ENCODE assay signal across 8 mouse cellular contexts in genomic region chr17:53659738-53660137, GRCm38 (mm10). TPM values are rescaled to one million over a fixed set of nuclear protein-coding genes. Genes with fewer than 3 reads are reported as not detected.
DNase-seq lines count a peak whose midpoint lies in the region; ATAC-seq lines count a peak whose summit lies in the region.
"Had no signal": no experiment of that assay in that cellular context is flagged by ENCODE, and none has a peak within 500 bp of the region (broad histone marks: within the 10 kb centered on the region; RNA-seq: fewer than 3 reads in every experiment).

No protein-coding gene starts in this region.

- no peaks in the 10 kb centered on the region for H3K27me3 ChIP-seq in heart, embryonic 11.5 days (ENCODE audit: control insufficient read depth, insufficient read depth, low read length)

- WGBS in heart, embryonic 11.5 days (ENCODE audit: insufficient replicate concordance), result 73% methylated on average over 4 of the region's 4 CpGs

- no peak overlapping the region for H3K9ac ChIP-seq in heart, embryonic 11.5 days (ENCODE audit: low read depth, low read length)

- H3K9me3 ChIP-seq in heart, embryonic 11.5 days (replicated peaks; ENCODE audit: control insufficient read depth, low read length), result no peaks in the 10 kb centered on the region

- peak; percentile 76 for DNase-seq in heart, adult 11 months
- DNase-seq in retina, postnatal 1 day, result peak; percentile 9
- no peak for DNase-seq in retina, embryonic 14.5 days (ENCODE audit: low spot score)
- peak; percentile 16 to 17 for DNase-seq in layer of hippocampus, postnatal 36 days
- DNase-seq in liver, result no peak

- no peak overlapping the region for H3K27ac ChIP-seq in heart, embryonic 11.5 days (ENCODE audit: low read depth, low read length)

- no peak overlapping the region for H3K4me3 ChIP-seq in heart, embryonic 11.5 days (ENCODE audit: low read depth, low read length)

- H3K4me2 ChIP-seq in heart, embryonic 11.5 days, result no peak overlapping the region

- 0 out of 2 replicates have a peak, but pooled peaks cover 3% of the 10 kb centered on the region for H3K4me1 ChIP-seq in heart, embryonic 11.5 days (ENCODE audit: control insufficient read depth, insufficient read depth, low read length)

- H3K36me3 ChIP-seq in heart, embryonic 11.5 days (ENCODE audit: control insufficient read depth, insufficient read depth, low read length), result peaks cover 3% of the 10 kb centered on the region; the same call in 1 of the 2 replicates

- ATAC-seq in heart, embryonic 11.5 days (replicated peaks; ENCODE audit: insufficient number of reproducible peaks, low FRiP score, low TSS enrichment), result no peak
- ATAC-seq in megakaryocyte-erythroid progenitor cell, adult 5-6 weeks (replicated peaks; ENCODE audit: low FRiP score, low TSS enrichment, poor library complexity, severe bottlenecking), result no peak

RNA-seq across cellular contexts. Expression of gene Sgo1, which starts 29.4 kb away (rescaled TPM):
- 22.8 and 32.8 TPM in 2 replicates for polyA plus RNA-seq in heart, embryonic 11.5 days (2014; fragmentation: Nextera tagmentation; extraction: Ambion mirVana)
- total RNA-seq in layer of hippocampus, postnatal 36 days (2021), result under 1 TPM in 1 of 2 experiments, not detected in 1; 0.73 TPM
- 26.3 and 27.9 TPM in 2 replicates for total RNA-seq in megakaryocyte-erythroid progenitor cell, adult 5-6 weeks (2014; fragmentation: Nextera tagmentation)
- 44.7 and 58.5 TPM in 2 replicates for total RNA-seq in megakaryocyte-erythroid progenitor cell, adult 5-6 weeks (2017)
- polyA plus RNA-seq: liver, adult 2 months had no signal

Comparison
In these comparisons a context has a peak if more than half of its experiments do, and no peak if none do; other contexts are left out.
1. DNase-seq: peak in heart, adult 11 months (single experiment), retina, postnatal 1 day (single experiment) and layer of hippocampus, postnatal 36 days (2 of 2); none in retina, embryonic 14.5 days (single experiment) and liver (single experiment).
2. RNA of gene Sgo1, which starts 29.4 kb away (total RNA-seq): 26.3 to 58.5 TPM in megakaryocyte-erythroid progenitor cell, adult 5-6 weeks; 0.73 TPM in layer of hippocampus, postnatal 36 days; every median in the first group is over 10 times any median in the second.